Mouse (Mus musculus) ES-E14 (cell line): ENCODE results near the gene Spdl1. TPM values are rescaled to one million over a fixed set of nuclear protein-coding genes. Genes with fewer than 3 reads are reported as not detected.

Experiments used
- DNase-seq: peaks from one replicate; pipeline ENCODE4 v3.0.0-alpha.2; 2013; ENCODE audit warnings: low read depth, low spot score
- H3K27ac ChIP-seq: 2 replicates; pipeline ENCODE4 v1.5.1; 2012; ENCODE audit warnings: low read depth, mild to moderate bottlenecking, low read length, moderate library complexity, mixed read lengths; ENCODE audit not compliant: poor library complexity, insufficient read depth, severe bottlenecking
- H3K36me3 ChIP-seq: 2 replicates; pipeline ENCODE4 v1.6.1; 2012; ENCODE audit warnings: mild to moderate bottlenecking, low read length, moderate library complexity, mixed read lengths; ENCODE audit not compliant: control insufficient read depth, poor library complexity, insufficient read depth, severe bottlenecking
- H3K4me1 ChIP-seq, 2 experiments: fragments of 150-350 bp in 1 of 2; sonication (generic) in 1 of 2; 2 replicates each; pipeline ENCODE4 v1.6.1; 2012; ENCODE audit warnings: low read length in 2 of 2, mild to moderate bottlenecking in 1 of 2, mixed read lengths in 1 of 2; ENCODE audit not compliant: control insufficient read depth in 2 of 2, insufficient read depth in 2 of 2, poor library complexity in 1 of 2
- H3K4me3 ChIP-seq, 2 experiments: fragments of 150-350 bp in 1 of 2; sonication (generic) in 1 of 2; 2 replicates each; pipeline ENCODE4 v1.5.1; 2012; ENCODE audit warnings: low read length in 2 of 2, low read depth in 1 of 2, mild to moderate bottlenecking in 1 of 2, mixed read lengths in 1 of 2; ENCODE audit not compliant: insufficient read depth in 1 of 2, poor library complexity in 1 of 2, severe bottlenecking in 1 of 2
- H3K9ac ChIP-seq: 2 replicates; pipeline ENCODE4 v1.6.1; 2012; ENCODE audit warnings: low read depth, mild to moderate bottlenecking, low read length, mixed read lengths; ENCODE audit not compliant: poor library complexity, insufficient read depth, severe bottlenecking
- H3K9me3 ChIP-seq: fragments of 150-350 bp; sonication (generic); 2 replicates; pipeline ENCODE4 v1.6.1; 2012; ENCODE audit warnings: low read depth, mild to moderate bottlenecking, low read length; ENCODE audit not compliant: control insufficient read depth, insufficient read depth
- CHD2 ChIP-seq: IDR thresholded peaks from 2 replicates; pipeline ENCODE4 v1.6.1; 2014; ENCODE audit warnings: mild to moderate bottlenecking, low read depth, low read length, inconsistent platforms
- HCFC1 ChIP-seq: IDR thresholded peaks from 2 replicates; pipeline ENCODE4 v1.6.1; 2012; ENCODE audit warnings: low read length, inconsistent platforms, borderline replicate concordance; ENCODE audit not compliant: insufficient read depth
- MAFK ChIP-seq: IDR thresholded peaks from 2 replicates; pipeline ENCODE4 v1.6.1; 2014; ENCODE audit warnings: mild to moderate bottlenecking, low read depth, low read length, inconsistent platforms; ENCODE audit not compliant: insufficient read depth
- ZC3H11A ChIP-seq: IDR thresholded peaks from 2 replicates; pipeline ENCODE4 v1.6.1; 2012; ENCODE audit warnings: low read depth, mild to moderate bottlenecking, inconsistent platforms, low read length, borderline replicate concordance
- ZNF384 ChIP-seq: IDR thresholded peaks from 2 replicates; pipeline ENCODE4 v1.6.1; 2012; ENCODE audit warnings: low read depth, low read length, inconsistent platforms
- in situ Hi-C, 2 experiments: fragments of 600-800 bp; cut with MboI; formaldehyde crosslinking; loops; one replicate each; pipeline ENCODE4 v1.15.1; 2025; ENCODE audit warnings: low sequenced_read_pairs in 2 of 2, inconsistent platforms in 1 of 2; ENCODE audit not compliant: unreplicated experiment in 2 of 2
- total RNA-seq: library from RNA; depleted of rRNA; stranded (reverse); fragments of 300-350 nt; gene quantifications from 2 replicates; pipeline ENCODE4 v1.2.3, GENCODE M21; 2012

The Spdl1 gene
- total RNA-seq, 1 experiment, result 40.1 TPM

DNA sequence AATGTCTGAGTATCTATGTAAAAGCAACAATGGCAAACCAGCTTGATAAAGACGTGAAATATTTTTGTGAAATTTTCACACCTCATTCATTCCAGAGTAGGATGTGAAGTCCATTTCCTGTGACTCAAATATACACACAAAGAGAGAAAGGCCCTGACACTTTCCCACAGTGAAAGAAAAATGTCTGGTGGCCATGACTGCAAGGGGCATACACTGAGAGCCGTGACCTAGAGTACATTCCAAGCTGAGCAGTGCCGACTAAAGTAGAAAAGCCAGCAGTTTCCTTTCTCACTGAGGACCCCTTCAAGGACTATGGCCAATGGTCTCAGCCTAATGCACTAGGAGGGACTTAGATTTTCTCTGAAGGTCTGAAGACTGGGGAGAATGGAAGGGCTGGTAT, 23.2 kb upstream of the Spdl1 start:
- no peak for DNase-seq
- no peak overlapping the region for H3K27ac ChIP-seq
- H3K36me3 ChIP-seq, result no peaks in the 10 kb centered on the region
- H3K9me3 ChIP-seq, result no peaks in the 10 kb centered on the region
- H3K4me3 ChIP-seq, result no peak overlapping the region
- no peaks in the 10 kb centered on the region for H3K4me1 ChIP-seq
- H3K9ac ChIP-seq, result no peak overlapping the region
- no peak for TF ChIP-seq CHD2
- no peak for TF ChIP-seq MAFK
- TF ChIP-seq ZNF384, result no peak
- TF ChIP-seq ZC3H11A, result no peak
- no peak for TF ChIP-seq HCFC1
- in situ Hi-C loops, result no loop called here

DNA sequence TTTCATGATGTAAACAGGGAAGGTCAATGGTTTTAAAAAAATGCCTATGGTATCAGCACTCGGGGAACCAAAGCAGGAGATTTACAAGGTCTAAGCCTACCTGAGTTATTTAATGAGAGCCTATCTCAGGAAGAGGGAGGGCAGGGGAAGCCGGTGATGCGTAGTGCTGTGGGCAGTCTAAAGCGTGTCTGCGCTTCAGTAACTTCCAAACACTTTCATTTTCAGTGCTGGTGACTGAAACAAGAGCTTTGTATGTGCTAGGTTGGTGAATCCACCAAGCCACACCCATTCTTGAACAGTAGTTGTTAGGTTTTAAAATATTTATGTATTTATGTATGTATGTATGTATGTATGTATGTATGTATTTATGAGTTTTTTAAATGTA, 12.8 kb upstream of the Spdl1 start:
- H3K36me3 ChIP-seq, result no peaks in the 10 kb centered on the region
- no peak overlapping the region for H3K4me3 ChIP-seq
- TF ChIP-seq ZNF384 (no peak), CHD2 (no peak), HCFC1 (no peak), MAFK (no peak), ZC3H11A (no peak)
- H3K9ac ChIP-seq, result no peak overlapping the region
- in situ Hi-C loops, result loop anchor here in 1 of 2 experiments (25.0 kb wide), 1 partner anchor 841 kb away; no protein-coding TSS in a partner anchor
- no peak for DNase-seq
- no peaks in the 10 kb centered on the region for H3K9me3 ChIP-seq
- H3K27ac ChIP-seq, result no peak overlapping the region
- H3K4me1 ChIP-seq, result no peaks in the 10 kb centered on the region

DNA sequence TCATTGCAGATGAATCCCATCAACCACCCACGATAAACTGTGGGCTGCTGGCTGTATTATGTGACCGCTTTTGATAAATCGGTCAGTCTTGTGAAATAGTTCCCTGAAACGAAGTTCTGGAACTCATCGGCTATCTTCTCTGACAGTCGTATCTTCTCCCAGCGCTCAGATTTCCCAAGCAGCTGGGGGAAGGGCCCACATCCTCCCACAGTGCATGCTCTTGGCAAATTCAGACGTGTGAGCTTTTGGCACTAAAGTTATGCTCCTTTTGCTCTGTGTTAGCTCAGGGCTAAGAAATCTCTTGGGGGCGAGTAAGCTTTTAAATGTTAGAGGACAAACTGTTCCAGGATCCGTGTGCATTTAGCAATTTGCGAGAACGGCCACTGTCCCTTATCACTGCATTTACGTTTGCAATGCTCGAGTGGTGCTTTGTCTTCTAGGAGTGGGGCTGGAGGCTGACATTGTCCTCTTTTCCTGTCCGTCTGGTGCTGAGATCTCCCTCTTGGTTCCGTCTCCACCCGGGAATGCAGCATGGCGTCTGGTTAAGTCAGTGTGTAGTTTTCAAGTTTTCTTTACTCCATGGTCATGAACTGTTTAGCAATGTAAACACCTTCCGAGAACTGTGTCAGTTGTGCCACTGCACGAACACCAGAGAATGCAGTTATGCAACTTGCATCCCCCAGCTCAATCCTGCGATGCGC, 12.3 kb upstream of the Spdl1 start:
- no peaks in the 10 kb centered on the region for H3K36me3 ChIP-seq
- no peak overlapping the region for H3K27ac ChIP-seq
- in situ Hi-C loops, result loop anchor here in 1 of 2 experiments (25.0 kb wide), 1 partner anchor 842 kb away; no protein-coding TSS in a partner anchor
- no peaks in the 10 kb centered on the region for H3K4me1 ChIP-seq
- H3K9me3 ChIP-seq, result no peaks in the 10 kb centered on the region
- TF ChIP-seq ZC3H11A (no peak), ZNF384 (no peak), CHD2 (no peak), HCFC1 (no peak), MAFK (no peak)
- DNase-seq, result no peak
- H3K9ac ChIP-seq, result no peak overlapping the region
- H3K4me3 ChIP-seq, result no peak overlapping the region

DNA sequence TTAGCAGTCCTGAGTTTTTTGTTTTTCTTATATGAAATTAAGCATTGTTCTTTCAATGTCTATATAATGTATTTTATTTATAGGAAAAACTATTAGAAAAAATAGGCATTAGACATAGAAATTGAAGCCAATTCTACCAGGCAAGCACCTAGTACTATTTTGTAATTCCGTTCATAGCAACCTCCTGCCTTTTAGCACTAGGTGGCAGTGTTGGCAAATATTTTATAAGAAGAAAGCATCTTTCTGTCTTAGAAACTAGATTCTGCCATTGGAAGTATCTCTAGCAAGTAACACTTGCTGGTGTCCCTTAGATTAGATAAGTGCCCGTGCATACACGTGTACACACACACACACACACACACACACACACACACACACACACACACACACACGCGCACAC, 10.1 kb upstream of the Spdl1 start:
- Histone ChIP-seq H3K4me1 (no peaks in the 10 kb centered on the region), H3K36me3 (no peaks in the 10 kb centered on the region), H3K4me3 (no peak overlapping the region), H3K9me3 (no peaks in the 10 kb centered on the region), H3K27ac (no peak overlapping the region), H3K9ac (no peak overlapping the region)
- in situ Hi-C loops, result loop anchor here in 1 of 2 experiments (25.0 kb wide), 1 partner anchor 844 kb away; no protein-coding TSS in a partner anchor
- TF ChIP-seq ZC3H11A, result peak; percentile 56; the same call in 1 of the 2 replicates
- no peak for TF ChIP-seq MAFK
- TF ChIP-seq ZNF384, result no peak
- DNase-seq, result peak; percentile 24

DNA sequence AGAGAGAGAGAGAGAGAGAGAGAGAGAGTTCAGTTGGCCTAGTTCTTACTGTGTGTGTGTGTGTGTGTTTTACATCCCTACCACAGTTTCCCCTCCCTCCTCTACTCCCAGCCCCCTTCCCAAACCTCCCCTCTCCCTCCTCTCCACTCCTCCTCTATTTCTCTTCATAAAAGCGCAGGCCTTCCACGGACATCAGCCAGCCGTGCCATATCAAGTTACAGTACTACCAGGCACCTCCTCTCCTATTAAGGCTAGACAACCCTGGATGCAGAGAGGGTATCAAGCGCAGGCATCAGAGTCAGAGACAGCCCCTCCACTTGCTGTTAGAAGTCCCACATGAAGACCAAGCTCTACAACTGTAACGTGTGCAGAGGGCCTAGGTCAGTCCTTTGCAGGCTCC, 6.8 kb upstream of the Spdl1 start:
- Histone ChIP-seq H3K4me3 (no peak overlapping the region), H3K4me1 (no peaks in the 10 kb centered on the region), H3K27ac (no peak overlapping the region), H3K9ac (no peak overlapping the region), H3K9me3 (no peaks in the 10 kb centered on the region), H3K36me3 (no peaks in the 10 kb centered on the region)
- DNase-seq, result no peak
- TF ChIP-seq ZC3H11A (no peak), ZNF384 (no peak), MAFK (no peak), CHD2 (no peak), HCFC1 (no peak)
- in situ Hi-C loops, result loop anchor here in 1 of 2 experiments (25.0 kb wide), 1 partner anchor 847 kb away; no protein-coding TSS in a partner anchor
